Mouse (Mus musculus) cerebellum, adult 2 months (tissue): ENCODE measurements at regions not wholly inside any gene's neighbourhood (a gene's known extent, or its start where the extent isn't known, plus 50 kb on each side); places are given as distances from the start of the nearest gene placed in this dataset.

Experiments
- CTCF ChIP-seq: fragments of 200-500 bp; IDR thresholded peaks from 2 replicates; pipeline ENCODE4 v1.5.1; 2011; ENCODE audit warnings: low read depth, mild to moderate bottlenecking, control low read depth, low read length, moderate library complexity, borderline replicate concordance; ENCODE audit not compliant: insufficient read depth
- POLR2A ChIP-seq: fragments of 200-500 bp; IDR thresholded peaks from 2 replicates; pipeline ENCODE4 v1.6.1; 2011; ENCODE audit warnings: low read length, control low read depth, borderline replicate concordance; ENCODE audit not compliant: insufficient read depth

GRCm38 (mm10) chr14:46060622-46061381, 318.4 kb upstream of the Gm15217 start:
- TF ChIP-seq CTCF (no peak), POLR2A (no peak)
